Mouse (Mus musculus) limb, embryonic 11.5 days (tissue): ENCODE results near the gene Sema6d. TPM values are rescaled to one million over a fixed set of nuclear protein-coding genes. Genes with fewer than 3 reads are reported as not detected.

ENCODE experiments used
- ATAC-seq: fragments of 200-750 bp; cut with Nextera tagmentation; 2 replicates; pipeline ENCODE4 v1.8.0; 2017; ENCODE audit warnings: low read depth; ENCODE audit not compliant: insufficient number of reproducible peaks, low FRiP score, low TSS enrichment
- DNase-seq: peaks from one replicate; pipeline ENCODE4 v3.0.0-alpha.2; 2015; ENCODE audit warnings: low spot score
- H3K27ac ChIP-seq: fragments of 300-500 bp; sonication (generic); replicated peaks from 2 replicates; pipeline ENCODE4 v1.5.1; 2014; ENCODE audit warnings: low read depth, mild to moderate bottlenecking, low read length
- H3K27me3 ChIP-seq: fragments of 300-500 bp; sonication (generic); 2 replicates; pipeline ENCODE4 v1.6.1; 2014; ENCODE audit warnings: mild to moderate bottlenecking, low read length, mixed read lengths; ENCODE audit not compliant: control insufficient read depth, insufficient read depth
- H3K36me3 ChIP-seq: fragments of 300-500 bp; sonication (generic); 2 replicates; pipeline ENCODE4 v1.6.1; 2014; ENCODE audit warnings: mild to moderate bottlenecking, low read length, moderate library complexity, mixed read lengths; ENCODE audit not compliant: control insufficient read depth, insufficient read depth
- H3K4me1 ChIP-seq: fragments of 300-500 bp; sonication (generic); 2 replicates; pipeline ENCODE4 v1.6.1; 2014; ENCODE audit warnings: low read length, mixed read lengths; ENCODE audit not compliant: control insufficient read depth, insufficient read depth
- H3K4me2 ChIP-seq: fragments of 300-500 bp; sonication (generic); 2 replicates; pipeline ENCODE4 v1.6.1; 2014; ENCODE audit warnings: low read depth, mild to moderate bottlenecking, moderate library complexity; ENCODE audit not compliant: severe bottlenecking
- H3K4me3 ChIP-seq: fragments of 300-500 bp; sonication (generic); 2 replicates; pipeline ENCODE4 v1.5.1; 2014; ENCODE audit warnings: low read depth, low read length
- H3K9ac ChIP-seq: fragments of 300-500 bp; sonication (generic); 2 replicates; pipeline ENCODE4 v1.6.1; 2014; ENCODE audit warnings: mild to moderate bottlenecking, low read length
- H3K9me3 ChIP-seq: fragments of 300-500 bp; sonication (generic); 2 replicates; pipeline ENCODE4 v1.6.1; 2016; ENCODE audit warnings: low read length; ENCODE audit not compliant: control insufficient read depth
- WGBS: fragments of 180-500 bp; shearing (Covaris S2); extraction: QIAGEN DNeasy Blood & Tissue Kit; methylation state at CpG from one replicate; pipeline ENCODE4 v1.1.7; 2014; 5-methylcytosine and 5-hydroxymethylcytosine counted together
- polyA plus RNA-seq: library from polyadenylated mRNA; unstranded; fragments of >200 nt; fragmentation: Nextera tagmentation; extraction: Ambion mirVana; gene quantifications from 2 replicates; pipeline ENCODE4 v1.2.1, GENCODE M21; 2014

Sema6d gene
- polyA plus RNA-seq, 1 experiment from 2014 or later = 6.2 TPM

- ATAC-seq = no peak
Observed at GRCm38 (mm10) chr2:124401727-124402380, 312.1 kb downstream of the Sema6d start.

GRCm38 (mm10) chr2:124403571-124403970 lies 313.8 kb downstream of the Sema6d start:
- H3K4me2 ChIP-seq = no peak overlapping the region
- H3K27me3 ChIP-seq = no peaks in the 10 kb centered on the region
- no peaks in the 10 kb centered on the region for H3K36me3 ChIP-seq

More at GRCm38 (mm10) chr2:124401727-124402380, 312.1 kb downstream of the Sema6d start:
- DNase-seq = no peak
- 77% methylated on average over 6 of the region's 6 CpGs for WGBS
- Histone ChIP-seq H3K4me2 (no peak overlapping the region), H3K27ac (no peak overlapping the region), H3K9ac (no peak overlapping the region), H3K27me3 (no peaks in the 10 kb centered on the region), H3K9me3 (no peaks in the 10 kb centered on the region), H3K36me3 (no peaks in the 10 kb centered on the region), H3K4me1 (no peaks in the 10 kb centered on the region), H3K4me3 (no peak overlapping the region)

GRCm38 (mm10) chr2:124403981-124404380 lies 314.2 kb downstream of the Sema6d start:
- no peaks in the 10 kb centered on the region for H3K9me3 ChIP-seq
- no peak overlapping the region for H3K27ac ChIP-seq
- no peak overlapping the region for H3K4me3 ChIP-seq
- no peaks in the 10 kb centered on the region for H3K4me1 ChIP-seq
- 64% methylated on average over 6 of the region's 6 CpGs for WGBS
- H3K27me3 ChIP-seq = no peaks in the 10 kb centered on the region
- DNase-seq (no peak), ATAC-seq (no peak)
- H3K36me3 ChIP-seq = no peaks in the 10 kb centered on the region
- no peak overlapping the region for H3K4me2 ChIP-seq
- H3K9ac ChIP-seq = no peak overlapping the region

More at GRCm38 (mm10) chr2:124403571-124403970, 313.8 kb downstream of the Sema6d start:
- DNase-seq = no peak
- no peak overlapping the region for H3K9ac ChIP-seq
- H3K4me1 ChIP-seq = no peaks in the 10 kb centered on the region
- H3K27ac ChIP-seq = no peak overlapping the region
- H3K9me3 ChIP-seq = no peaks in the 10 kb centered on the region
- WGBS = 80% methylated on average over 8 of the region's 8 CpGs
- no peak for ATAC-seq
- no peak overlapping the region for H3K4me3 ChIP-seq

GRCm38 (mm10) chr2:124404631-124405562 lies 315.1 kb downstream of the Sema6d start:
- H3K9ac ChIP-seq = no peak overlapping the region
- H3K9me3 ChIP-seq = no peaks in the 10 kb centered on the region
- ATAC-seq (no peak), DNase-seq (no peak)
- H3K4me3 ChIP-seq = no peak overlapping the region
- H3K4me1 ChIP-seq = no peaks in the 10 kb centered on the region
- no peak overlapping the region for H3K4me2 ChIP-seq
- WGBS = 87% methylated on average over 6 of the region's 6 CpGs
- H3K36me3 ChIP-seq = no peaks in the 10 kb centered on the region
- no peaks in the 10 kb centered on the region for H3K27me3 ChIP-seq
- H3K27ac ChIP-seq = no peak overlapping the region

- no peaks in the 10 kb centered on the region for H3K36me3 ChIP-seq
- WGBS = 87% methylated on average over 1 of the region's 1 CpGs
- no peaks in the 10 kb centered on the region for H3K4me1 ChIP-seq
- no peaks in the 10 kb centered on the region for H3K27me3 ChIP-seq
- H3K9ac ChIP-seq = no peak overlapping the region
- no peaks in the 10 kb centered on the region for H3K9me3 ChIP-seq
- H3K4me2 ChIP-seq = no peak overlapping the region
- no peak overlapping the region for H3K4me3 ChIP-seq
- DNase-seq = no peak
- ATAC-seq = no peak
- H3K27ac ChIP-seq = no peak overlapping the region
Observed at GRCm38 (mm10) chr2:124408956-124409355, 319.2 kb downstream of the Sema6d start.

- no peak overlapping the region for H3K9ac ChIP-seq
- ATAC-seq (no peak), DNase-seq (no peak)
- no peak overlapping the region for H3K27ac ChIP-seq
- H3K4me2 ChIP-seq = no peak overlapping the region
- H3K4me3 ChIP-seq = no peak overlapping the region
- no peaks in the 10 kb centered on the region for H3K4me1 ChIP-seq
- H3K36me3 ChIP-seq = no peaks in the 10 kb centered on the region
- no peaks in the 10 kb centered on the region for H3K9me3 ChIP-seq
- WGBS = 72% methylated on average over 3 of the region's 3 CpGs
- H3K27me3 ChIP-seq = no peaks in the 10 kb centered on the region
Observed at GRCm38 (mm10) chr2:124416730-124417129, 327.0 kb downstream of the Sema6d start.

- Histone ChIP-seq H3K9me3 (no peaks in the 10 kb centered on the region), H3K27me3 (no peaks in the 10 kb centered on the region), H3K27ac (no peak overlapping the region), H3K36me3 (no peaks in the 10 kb centered on the region), H3K4me3 (no peak overlapping the region), H3K4me1 (no peaks in the 10 kb centered on the region), H3K4me2 (no peak overlapping the region), H3K9ac (no peak overlapping the region)
- 87% methylated on average over 2 of the region's 2 CpGs for WGBS
- ATAC-seq (no peak), DNase-seq (no peak)
Observed at GRCm38 (mm10) chr2:124418319-124418718, 328.6 kb downstream of the Sema6d start.

- DNase-seq (no peak), ATAC-seq (no peak)
- H3K36me3 ChIP-seq = no peaks in the 10 kb centered on the region
- H3K4me3 ChIP-seq = no peak overlapping the region
- H3K9ac ChIP-seq = no peak overlapping the region
- H3K4me2 ChIP-seq = no peak overlapping the region
- no peaks in the 10 kb centered on the region for H3K4me1 ChIP-seq
- 59% methylated on average over 1 of the region's 1 CpGs for WGBS
- H3K27ac ChIP-seq = no peak overlapping the region
- no peaks in the 10 kb centered on the region for H3K27me3 ChIP-seq
- H3K9me3 ChIP-seq = no peaks in the 10 kb centered on the region
Observed at GRCm38 (mm10) chr2:124420170-124420825, 330.5 kb downstream of the Sema6d start.
